Mouse (Mus musculus): Measurements from ENCODE around the gene Wdfy4.

Wdfy4 gene

DNA sequence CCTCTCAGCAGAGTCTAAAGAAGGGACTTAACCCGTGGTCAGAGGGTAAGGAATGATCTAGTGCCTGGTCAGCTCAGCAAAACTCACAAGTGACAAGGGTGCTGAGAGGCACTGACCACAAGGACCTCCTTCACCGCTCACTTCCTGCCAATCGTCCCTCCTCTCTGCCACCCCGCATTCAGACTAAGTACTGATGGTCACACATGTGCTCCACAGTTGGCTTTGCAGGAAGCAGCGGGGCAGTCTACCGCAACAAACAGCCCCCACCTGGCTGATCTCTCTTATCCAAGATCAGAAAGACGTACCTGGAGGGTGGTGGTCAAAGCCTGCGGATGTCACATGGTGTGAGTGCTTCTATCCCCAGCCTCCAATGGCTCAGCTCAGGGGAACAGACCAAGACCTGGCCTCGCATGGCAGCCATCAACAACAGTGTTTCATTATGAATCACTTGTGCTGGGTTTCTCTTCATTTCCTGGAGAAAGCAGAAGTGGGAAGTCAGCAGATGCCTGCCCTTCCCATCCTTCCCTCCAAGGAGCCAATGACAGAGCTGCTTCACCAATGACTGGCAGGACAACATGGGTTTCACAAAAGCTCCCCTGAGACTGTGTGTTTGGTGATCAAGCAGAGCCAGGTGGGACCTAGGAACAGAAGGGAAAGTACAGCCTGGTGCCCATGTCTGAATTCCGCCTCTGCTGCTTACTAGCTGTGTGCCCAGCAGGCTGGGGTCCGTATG lies at the start of gene Wdfy4:
Gene Wdfy4 (minus strand): TSS at position 441 of the 733 bp plus-strand sequence.
- no peak for DNase-seq

DNA sequence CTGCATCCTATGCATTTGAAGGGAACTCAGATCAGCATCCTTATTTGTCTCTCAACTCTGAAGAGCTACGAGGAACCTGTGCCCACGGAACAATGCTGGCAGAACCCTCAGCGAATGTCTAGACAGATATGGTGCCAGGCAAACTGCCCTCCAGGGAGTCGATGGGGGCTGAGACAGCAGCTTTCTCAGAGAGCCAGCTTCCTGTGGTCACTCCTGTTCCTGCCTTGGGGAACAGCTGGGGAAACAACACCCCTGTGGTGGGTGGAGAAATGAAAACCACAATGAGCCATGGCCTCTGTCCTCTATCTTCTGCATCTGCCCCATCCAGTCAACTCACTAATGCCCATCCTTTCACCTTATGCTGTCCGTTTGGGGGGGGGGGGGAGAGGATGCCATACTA lies 46.7 kb upstream of the Wdfy4 start:
- no peak for DNase-seq

DNA sequence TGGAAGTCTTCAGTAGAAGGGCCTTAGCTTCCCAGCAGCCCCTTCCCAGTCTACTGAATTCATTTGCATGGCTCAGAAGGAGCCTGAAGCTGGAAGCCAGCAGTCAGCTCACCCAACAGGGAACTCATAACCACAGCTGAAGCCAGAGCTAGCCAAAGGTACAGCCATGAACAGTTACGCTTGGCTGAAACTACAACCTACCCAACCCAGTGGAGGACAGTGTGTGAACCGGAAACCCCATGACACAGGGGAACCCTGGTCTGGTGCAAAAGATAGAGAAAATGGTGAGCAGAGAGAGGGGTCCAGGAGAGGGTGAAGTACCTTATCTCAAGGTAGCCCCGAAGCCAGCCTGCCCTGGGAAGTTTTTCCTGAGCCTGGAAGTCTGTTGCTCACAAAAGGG lies 46.0 kb upstream of the Wdfy4 start:
- DNase-seq: no peak

DNA sequence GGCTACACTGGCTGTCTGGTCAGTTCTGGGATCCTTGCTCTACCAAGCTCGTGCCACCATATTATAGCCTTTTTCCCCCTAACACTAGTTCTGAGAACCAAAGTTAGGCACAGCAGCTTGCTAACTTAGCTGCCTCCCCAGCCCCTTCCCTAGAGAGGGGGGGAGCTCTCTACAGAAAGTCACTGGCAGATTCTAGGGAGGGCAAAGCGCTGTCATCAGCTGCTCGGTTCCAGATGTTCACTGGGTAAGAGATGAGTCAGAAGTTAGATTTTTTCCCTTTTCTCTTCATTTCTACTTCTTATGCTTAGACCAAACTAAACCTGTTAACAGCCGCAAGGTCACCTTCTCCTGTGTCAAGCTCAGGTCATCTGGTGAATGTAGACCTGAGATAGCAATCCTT lies 45.4 kb upstream of the Wdfy4 start:
- DNase-seq: no peak

DNA sequence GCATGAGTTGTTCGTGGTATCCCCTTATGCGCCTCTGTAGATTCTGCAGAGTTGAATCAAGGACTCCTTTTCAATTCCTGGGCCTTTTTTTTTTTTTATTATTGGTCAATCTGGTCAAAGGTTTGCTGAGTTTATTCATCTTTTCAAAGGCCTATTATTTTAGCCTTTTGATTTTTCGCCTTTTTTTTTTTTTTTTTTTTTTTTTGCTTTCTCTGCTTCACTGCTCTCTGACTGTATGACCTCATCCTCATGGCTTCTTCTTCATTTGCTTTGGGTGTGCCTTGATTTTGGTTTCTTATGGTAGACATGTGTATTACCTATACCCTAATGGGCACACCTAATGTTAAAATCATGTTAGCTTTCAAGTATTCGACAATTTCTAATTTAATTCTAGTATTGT lies 39.9 kb upstream of the Wdfy4 start:
- no peak for DNase-seq

DNA sequence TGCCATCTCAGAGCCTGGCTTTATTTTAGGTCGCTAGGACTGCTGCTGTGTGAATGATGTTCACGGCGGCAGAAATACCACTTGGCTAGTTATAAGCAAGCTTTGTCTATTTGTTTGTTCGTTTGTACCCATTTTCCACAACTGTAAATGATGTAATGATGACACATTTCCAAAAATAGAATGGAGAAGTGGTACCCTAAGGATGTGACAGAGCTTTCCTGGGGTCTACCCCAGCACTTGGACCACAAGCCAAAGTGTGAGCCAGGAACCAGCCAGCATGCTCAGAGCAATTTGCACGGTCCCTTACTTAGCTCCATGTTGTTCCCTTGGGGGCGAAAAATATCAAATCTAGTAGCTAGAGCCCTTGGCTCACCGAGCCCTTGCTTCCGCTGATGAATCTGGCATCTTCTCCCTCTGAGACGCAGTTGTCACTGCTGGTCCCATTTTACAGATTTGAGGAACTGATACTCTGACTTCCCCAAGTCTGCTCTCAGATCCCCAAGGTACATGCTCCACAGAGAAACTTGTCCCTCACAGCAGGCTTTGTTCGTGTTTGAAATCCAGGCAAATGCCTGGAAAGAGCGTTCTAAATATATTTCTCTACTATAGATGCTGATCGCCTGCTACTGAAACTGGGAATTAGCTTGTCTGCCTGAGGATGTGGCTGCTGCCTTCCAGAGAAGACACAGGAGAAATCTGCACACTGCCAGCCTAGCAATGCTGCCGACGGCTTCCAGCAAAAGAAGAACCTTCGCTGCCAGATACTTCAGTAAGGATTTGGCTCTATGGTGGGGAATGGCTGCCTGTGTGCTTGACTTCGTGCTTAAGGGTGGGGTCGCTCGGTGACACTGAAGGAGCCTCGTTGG lies 31.3 kb upstream of the Wdfy4 start:
- peak; percentile 43 for DNase-seq

DNA sequence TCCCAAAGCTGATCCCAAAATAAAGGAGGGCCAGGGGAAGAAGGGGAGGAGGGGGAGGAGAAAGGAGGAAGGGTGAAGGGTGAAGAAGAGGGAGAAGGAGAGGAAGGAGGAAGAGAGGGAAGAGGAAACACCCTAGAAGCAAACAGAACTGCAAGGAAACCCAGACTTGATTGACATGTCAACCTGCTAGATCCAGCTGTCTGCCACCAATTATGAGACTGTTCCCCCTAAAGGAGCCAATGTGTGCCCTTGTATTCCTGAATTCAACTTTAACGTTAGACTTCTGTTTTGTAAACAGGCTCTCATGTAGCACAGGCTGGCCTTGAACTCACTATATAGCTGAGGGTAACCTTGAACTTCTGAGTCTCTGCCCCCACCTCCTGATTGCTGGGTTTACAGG lies 29.9 kb upstream of the Wdfy4 start:
- no peak for DNase-seq

DNA sequence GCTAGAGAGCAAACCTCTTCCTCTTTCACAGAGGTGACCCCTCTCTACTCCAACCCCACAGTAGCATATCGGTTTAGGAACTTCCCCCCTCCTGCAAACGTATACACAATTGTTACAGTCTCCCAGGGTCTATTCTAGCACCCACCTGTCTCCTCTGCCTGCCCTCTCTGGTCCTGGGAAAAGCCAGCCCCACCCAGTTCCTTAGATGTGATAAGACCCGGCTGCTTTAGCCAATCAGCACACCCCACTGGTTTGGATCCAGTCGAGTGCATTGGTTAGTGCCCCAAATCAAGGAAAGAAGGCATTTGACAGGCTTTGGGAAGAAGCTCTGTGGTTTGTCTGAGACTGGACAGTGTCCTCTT lies 29.4 kb upstream of the Wdfy4 start:
- DNase-seq: no peak

DNA sequence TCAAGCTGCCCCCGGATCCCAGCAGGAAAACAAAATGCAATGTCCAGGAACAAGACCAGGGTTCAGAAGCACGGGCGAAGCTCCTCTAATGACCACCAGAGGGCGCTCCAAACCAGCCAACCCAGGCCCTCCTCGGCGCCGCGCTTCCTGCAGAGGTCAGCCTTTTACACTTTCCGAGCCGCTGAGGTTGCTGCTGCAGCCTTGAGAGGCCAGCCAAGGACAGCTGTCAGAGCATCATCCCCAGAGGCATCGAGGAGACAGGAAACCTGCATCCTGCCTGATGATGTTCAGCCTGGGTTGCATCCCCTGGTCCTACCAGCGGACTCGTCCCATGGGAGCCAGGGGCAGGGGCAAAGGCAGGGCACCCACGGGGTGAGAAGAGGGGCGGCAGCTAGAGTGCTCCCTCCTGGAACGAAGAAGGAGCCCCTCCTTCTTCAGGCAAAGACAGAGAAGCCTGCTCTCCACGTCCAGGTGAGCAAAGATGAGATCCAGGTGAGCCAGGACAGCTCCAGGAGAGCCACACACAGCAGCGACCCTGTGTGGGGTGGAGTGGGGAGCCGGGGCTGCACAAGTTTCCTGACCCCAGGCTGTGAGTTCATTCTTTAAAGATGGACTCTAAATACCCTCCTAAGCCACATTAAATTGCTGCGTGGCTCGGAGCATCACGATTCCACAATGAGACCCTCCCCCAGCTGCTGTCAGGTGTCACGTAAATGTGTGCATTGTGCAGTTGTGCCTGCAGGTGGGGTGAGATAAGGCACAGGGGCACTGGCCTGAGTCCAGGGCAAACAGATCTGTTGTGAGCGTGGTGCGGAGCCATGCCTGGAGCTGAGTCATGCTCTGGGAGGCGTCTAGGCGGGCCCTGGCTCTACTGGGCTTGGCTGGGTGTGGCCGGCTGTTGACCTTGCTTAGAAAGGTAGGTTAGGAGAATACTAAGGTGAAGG lies 28.8 kb upstream of the Wdfy4 start, which contains the start of gene Arhgap22:
Gene Arhgap22 (plus strand): TSS at position 204 of the 944 bp plus-strand sequence.
- DNase-seq: peak; percentile 80

DNA sequence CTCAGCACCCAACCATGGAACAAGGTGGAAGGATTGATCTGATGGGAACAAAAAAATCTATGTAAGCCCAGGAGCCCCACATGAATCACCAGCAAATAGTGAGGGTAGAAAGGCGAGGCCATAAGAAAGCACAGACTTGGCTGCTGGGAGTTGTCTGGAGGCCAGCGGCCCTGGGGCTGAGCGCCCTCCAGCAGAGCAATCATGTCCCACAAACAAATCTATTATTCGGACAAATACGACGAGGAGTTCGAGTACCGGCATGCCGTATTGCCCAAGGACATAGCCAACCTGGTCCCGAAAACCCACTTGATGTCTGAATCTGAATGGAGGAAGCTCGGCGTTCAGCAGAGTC lies 27.6 kb upstream of the Wdfy4 start:
- no peak for DNase-seq

DNA sequence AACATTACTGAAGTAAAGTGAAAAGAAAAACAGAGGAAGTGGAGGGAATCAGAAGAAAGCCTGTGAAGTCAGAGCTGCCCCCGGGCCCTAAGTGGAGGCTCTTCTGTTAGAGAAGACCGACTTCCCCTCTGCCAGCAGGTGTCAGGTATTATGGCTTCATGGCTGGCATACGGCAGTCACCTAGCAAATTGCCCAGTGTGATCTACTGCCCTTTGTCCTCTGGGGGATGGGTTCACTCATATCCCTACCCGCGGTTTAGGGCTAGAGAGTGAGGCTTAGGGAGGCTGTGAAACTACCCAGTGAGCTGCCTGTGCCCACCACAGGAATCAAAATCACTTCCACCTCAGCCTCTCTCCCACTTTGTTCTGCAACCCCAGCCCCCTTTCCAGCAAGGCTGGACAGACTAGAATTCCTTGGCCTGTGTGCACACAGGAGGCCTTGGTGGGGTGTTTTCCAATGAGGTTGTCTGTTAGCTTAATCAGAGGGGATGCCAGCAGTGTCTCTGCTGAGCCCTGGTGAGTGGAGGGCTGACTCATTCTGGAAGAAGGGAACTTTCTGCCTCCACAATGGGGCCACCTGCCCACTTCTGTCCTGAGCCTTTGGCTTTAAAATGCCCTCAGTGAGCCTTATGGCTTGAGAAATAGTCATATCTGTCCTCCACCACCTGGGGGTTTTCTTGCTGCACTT lies 27.1 kb upstream of the Wdfy4 start:
- no peak for DNase-seq

DNA sequence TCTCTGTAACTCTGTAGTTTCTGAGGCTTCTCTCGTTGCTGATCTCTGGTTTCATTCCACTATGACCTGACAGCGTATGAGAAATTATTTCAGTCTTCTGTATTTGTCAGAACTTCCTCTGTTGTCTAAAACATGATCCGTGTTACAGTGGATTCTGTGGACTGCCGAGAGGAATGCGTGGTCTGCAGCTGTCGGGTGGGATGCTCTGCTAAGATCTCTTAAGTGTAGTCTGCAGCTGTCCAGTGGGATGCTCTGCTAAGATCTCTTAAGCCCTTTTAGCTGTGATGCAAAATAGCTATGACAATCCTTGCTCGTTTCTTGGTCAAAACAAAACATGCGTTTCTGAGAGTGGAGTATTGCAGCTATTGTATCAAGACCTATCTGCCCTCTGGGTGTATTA lies 25.5 kb upstream of the Wdfy4 start:
- DNase-seq: no peak

DNA sequence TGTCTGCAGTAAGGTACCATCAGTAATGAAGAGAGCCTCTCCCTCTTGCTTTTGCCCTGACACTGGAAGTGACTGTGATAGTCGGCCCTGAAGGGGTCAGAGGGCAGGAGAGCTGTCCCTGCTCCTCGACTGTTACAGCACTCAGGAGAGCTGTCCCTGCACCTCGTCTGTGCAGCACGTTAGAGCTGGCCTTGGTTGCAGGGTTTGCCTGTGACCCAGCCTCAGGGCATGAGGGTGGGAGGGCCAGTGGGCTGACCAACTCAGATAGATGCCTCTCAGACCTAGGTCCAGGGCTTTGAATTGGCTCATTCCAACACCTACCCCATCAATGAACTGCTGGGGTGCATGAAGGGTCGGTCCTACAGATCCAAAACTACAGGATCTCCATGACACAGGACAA lies 23.0 kb upstream of the Wdfy4 start:
- DNase-seq: no peak

DNA sequence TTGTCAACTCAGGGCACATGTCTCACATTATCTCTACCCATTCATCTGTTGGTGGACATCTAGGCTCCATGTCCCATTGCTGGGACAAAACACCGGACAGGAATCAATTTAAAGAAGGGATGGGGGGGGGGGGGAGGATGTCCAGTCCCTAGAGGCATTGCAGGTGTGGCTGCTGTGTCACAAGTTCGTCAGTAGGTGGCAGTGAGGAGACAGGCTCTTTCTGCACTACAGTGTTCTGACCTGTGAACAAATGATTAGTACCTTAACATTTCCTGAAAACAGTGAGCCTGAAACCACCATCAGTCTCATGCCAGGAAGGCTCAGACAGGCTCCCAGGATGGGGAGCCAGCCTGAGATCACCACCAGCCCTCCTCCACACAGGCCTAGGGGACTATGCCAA lies 21.7 kb upstream of the Wdfy4 start:
- no peak for DNase-seq

DNA sequence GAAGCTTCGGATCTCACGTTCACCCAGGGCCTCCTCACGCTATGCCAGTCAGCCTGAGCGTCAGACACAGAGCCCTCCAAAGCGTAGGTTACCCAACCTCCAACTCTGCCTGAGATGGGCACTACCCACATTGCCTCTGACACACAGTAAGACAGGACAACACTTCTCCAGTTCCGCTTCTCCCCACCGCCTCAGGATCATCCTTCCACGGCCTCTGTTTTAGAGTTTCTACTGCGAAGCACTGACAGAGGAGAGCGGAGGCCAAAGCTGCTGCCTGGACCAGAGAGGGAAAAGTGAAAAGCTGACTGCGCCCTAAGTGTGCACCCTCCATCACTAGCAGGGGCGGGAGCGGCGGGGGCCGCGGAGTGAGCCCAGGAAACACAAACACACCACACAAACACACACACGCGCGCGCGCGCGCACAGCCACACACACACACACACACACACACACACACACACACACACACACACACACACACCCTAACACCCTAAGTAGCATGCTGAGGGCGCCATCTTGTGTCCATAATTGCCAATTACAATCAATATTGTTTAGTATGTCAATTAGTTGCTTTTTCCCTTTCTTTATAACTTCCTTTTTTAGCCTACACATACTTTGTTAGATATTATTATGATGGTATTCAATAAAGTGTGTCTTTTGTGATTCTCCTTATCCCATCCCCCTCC lies 20.1 kb upstream of the Wdfy4 start:
- no peak for DNase-seq

DNA sequence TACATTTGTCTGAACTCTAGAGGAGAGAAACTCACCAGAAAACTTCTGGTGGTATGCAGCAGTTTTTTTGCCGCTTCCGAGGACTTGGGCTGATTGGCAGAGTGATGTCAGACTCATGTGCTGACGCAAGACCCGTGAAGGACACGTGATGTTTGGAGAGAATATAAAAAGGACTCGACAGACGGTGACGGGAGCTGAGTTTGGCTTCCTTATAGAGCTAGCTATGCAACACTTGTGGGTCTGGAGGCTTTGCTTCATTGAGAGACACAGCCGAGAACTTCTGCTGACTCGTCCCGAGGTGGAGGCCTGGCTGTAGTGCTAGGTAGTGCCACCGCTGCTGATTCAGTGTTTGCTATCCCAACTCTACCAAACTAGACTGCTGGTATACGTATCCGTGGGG lies 18.5 kb upstream of the Wdfy4 start:
- no peak for DNase-seq

DNA sequence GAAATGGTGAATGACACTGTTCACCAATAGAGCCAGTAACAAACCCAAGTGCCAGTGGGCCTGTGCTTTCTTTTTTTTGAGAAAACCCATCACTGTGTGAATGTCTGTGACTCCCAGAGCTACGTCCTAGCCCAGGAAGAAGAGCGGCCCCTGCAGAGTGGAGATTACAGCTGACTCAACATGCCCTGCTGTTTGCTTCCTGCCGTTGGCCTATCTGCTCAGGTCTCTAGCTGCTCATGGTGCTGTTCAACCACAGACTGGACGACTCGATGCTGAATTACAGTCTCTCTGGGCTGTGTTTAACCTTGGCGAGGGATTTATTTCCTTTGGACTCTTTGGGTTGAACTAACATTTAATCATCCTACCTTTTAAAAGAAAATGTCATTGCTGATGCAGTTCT lies 17.6 kb upstream of the Wdfy4 start:
- no peak for DNase-seq

DNA sequence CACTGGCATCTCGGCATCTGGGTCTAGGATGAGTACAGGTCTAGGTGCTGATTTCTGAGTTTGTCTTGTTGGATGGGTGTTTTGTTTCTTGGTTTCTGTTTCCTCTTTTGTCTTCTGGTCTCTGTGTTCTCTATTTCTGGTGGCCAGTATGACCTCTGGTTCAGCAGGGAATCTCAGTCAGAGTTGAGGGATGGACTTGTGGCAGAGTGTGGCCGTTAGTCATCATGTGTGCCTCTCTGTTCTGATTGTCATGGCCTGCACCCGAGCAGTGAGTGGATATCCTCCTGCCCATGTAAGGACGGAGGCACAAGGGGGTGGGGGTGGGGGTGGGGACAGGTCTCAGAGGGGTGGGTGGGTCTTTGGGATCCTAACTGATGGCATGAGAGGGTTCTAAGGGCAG lies 16.9 kb upstream of the Wdfy4 start:
- DNase-seq: no peak

DNA sequence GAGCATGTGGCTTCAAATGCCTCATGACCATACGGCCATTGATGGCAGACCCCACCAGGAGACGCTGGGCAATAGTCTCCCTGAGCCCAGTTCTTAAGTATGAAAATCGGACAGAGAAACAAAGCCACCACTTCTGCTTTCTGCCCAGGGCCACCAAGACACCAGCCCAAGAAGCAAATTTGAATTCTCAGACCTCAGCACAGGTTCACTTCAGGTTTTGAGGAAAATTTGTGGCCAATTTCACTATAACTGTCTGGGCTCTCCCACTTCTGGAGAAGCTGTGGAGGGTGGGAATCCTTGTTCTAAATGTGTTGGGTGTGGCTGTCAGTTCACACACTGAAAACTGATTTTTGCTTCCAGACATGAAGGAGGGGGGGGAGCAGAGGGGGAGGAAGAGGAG lies 8.9 kb upstream of the Wdfy4 start:
- no peak for DNase-seq

DNA sequence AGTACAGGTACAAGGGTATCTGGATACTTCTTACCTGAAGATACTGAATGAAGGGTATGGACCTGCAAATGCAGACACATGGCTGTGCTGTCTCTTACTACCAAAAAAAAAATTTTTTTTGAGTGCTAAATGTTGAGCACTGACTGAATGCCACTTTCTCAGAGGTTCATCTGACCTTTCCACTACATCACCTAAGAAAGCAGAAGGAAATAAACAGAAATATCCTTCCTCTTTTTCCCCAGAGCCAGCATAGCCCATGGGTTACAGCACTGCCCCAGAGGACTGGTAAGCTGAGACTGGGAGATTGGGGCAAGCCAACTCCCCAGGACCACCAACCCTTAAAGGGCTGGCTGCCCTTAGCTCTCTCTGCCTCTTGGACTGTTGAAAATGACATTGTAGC lies 8.5 kb upstream of the Wdfy4 start:
- DNase-seq: no peak

DNA sequence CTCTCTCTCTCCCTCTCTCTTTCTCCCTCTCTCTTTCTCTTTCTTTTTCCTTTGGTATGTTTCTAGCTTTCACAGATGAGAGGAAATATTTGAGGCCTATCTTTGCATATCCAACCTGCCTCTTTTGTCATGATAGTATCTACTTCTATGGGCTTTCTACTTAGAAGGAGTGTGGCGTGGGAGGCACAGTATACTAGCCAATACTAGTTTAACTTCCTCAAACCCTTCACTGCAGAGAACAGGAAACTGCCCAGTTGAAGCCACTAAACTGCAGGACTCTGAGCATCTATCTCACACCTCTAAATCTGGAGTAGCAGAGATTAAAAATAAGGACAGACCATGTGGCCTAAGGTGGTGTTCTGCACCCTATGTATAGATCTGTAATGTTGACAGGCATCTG lies 5.3 kb upstream of the Wdfy4 start:
- no peak for DNase-seq

DNA sequence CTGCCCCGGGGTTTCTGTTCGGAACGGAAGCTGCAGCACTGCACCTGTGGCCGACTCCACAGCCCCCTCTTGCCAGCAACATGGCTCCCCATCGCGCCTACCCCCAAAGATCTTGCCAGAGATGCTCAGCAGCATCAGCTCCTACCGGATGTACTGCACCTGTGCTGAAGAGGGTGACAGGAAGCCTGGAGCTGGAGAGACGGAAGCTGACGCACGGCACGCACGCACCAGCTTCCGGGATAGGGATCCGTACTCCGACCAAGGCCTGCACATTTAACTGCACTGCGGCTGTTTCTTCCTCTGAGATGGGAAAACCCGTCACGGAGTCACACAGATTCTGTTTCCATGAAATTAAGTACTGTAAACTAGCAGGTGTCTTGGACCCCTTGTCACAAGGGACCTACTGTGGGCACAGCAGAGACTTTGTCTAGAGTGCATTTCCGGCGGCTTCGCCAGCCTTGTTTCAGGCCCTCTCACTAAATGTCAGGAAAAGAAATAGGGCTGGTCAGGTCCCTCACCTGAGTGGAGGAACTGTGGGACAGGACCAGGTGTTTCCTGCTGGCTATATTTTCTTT lies 4.6 kb upstream of the Wdfy4 start:
- no peak for DNase-seq

All from right cerebral cortex, postnatal 25 days (tissue).